Mouse (Mus musculus) erythroblast, embryonic 14.5 days (primary cell): Measurements from ENCODE around the gene Ryr2.

Source experiments
- GATA1 ChIP-seq: IDR thresholded peaks from 2 replicates; pipeline ENCODE4 v1.6.1; 2012; ENCODE audit warnings: low read length, inconsistent platforms, mixed read lengths
- TAL1 ChIP-seq: IDR thresholded peaks from 3 replicates; pipeline ENCODE4 v1.6.1; 2012; ENCODE audit warnings: low read length, inconsistent platforms, mixed read lengths

DNA sequence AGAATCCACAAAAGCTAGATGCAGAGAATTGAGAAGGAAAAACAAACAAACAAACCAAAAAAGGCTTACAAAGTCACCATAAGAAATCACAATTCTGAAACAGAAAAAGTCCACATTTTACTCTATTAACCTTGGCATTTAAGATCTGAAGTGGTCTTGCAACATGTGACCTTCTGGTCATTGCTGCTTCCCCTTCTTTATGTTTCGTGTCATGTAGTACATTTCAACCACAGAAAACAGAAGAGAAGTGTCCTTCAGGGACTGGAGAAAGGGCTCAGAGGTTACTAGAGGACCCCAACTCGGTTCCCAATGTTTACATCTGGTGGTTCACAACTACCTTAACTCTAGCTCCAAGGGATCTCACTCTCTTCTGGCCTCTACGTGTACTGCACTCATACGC lies 59.7 kb downstream of the Ryr2 start:
- TF ChIP-seq TAL1 (no peak), GATA1 (no peak)
